ENCODE assay signal across 19 mouse cellular contexts in the genomic region with DNA sequence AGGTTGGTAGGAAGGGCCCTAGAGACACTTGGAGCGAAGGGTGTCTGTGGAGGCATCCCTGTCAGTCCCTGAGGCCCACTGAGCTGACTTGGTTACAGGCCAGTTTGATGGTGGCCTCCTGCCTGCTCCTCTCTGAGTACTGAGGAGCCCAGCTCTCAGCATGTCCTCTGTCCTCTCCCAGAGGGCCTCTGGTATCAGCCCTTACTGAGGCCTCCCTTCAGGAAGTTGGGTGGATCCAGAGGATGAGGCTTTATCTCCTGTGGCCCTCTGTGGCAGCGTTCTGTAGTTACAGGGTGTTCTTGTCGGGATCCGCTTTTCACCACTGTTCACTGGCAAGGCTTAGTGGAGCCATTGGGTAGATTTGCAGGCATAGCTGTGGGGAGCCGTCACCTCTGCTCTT. TPM values are rescaled to one million over a fixed set of nuclear protein-coding genes. Genes with fewer than 3 reads are reported as not detected.
DNase-seq lines count a peak whose midpoint lies in the region; ATAC-seq and TF ChIP-seq lines count a peak whose summit lies in the region.
"Had no signal": no experiment of that assay in that cellular context is flagged by ENCODE, and none has a peak within 500 bp of the region (broad histone marks: within the 10 kb centered on the region; RNA-seq: fewer than 3 reads in every experiment).

No protein-coding gene starts in this region.

- 49% methylated on average over 5 of the region's 5 CpGs for WGBS in heart, embryonic 12.5 days
- 21% methylated on average over 5 of the region's 5 CpGs for WGBS in liver, embryonic 15.5 days (ENCODE audit: insufficient replicate concordance)

- H3K36me3 ChIP-seq in heart, embryonic 12.5 days: no peaks in the 10 kb centered on the region
- no peaks in the 10 kb centered on the region for H3K36me3 ChIP-seq in G1E (replicated peaks)
- no peaks in the 10 kb centered on the region for H3K36me3 ChIP-seq in liver, embryonic 15.5 days (replicated peaks)

- H3K4me2 ChIP-seq in heart, embryonic 12.5 days: no peak overlapping the region
- H3K4me2 ChIP-seq in liver, embryonic 15.5 days: peak overlapping the region; percentile 73

- H3K27me3 ChIP-seq in heart, embryonic 12.5 days (replicated peaks): no peaks in the 10 kb centered on the region
- peaks cover 9% of the 10 kb centered on the region for H3K27me3 ChIP-seq in G1E (ENCODE audit: insufficient read depth, low read length)
- peaks cover 7% of the 10 kb centered on the region; the same call in 1 of the 2 replicates for H3K27me3 ChIP-seq in liver, embryonic 15.5 days

- no peak overlapping the region for H3K9ac ChIP-seq in heart, embryonic 12.5 days
- peak overlapping the region; percentile 58 for H3K9ac ChIP-seq in liver, embryonic 15.5 days

- TF ChIP-seq CTCF in G1E (IDR thresholded peaks at IDR 0.05; ENCODE audit: low read depth, low read length): no peak

- H3K4me1 ChIP-seq in heart, embryonic 12.5 days (replicated peaks): peaks cover 7% of the 10 kb centered on the region
- H3K4me1 ChIP-seq in G1E (ENCODE audit: insufficient read depth, low read depth, low read length): peaks cover 13% of the 10 kb centered on the region
- peaks cover 40% of the 10 kb centered on the region for H3K4me1 ChIP-seq in liver, embryonic 15.5 days (replicated peaks)

- no peak overlapping the region for H3K4me3 ChIP-seq in heart, embryonic 12.5 days
- H3K4me3 ChIP-seq in G1E (ENCODE audit: low read depth, low read length): no peak overlapping the region; the same call in 1 of the 2 replicates
- H3K4me3 ChIP-seq in liver, embryonic 15.5 days (replicated peaks): peak overlapping the region; percentile 28
- H3K4me3 ChIP-seq: left cerebral cortex, adult 2 months had no signal

- peak; percentile 39; the same call in 1 of the 2 replicates for ATAC-seq in heart, embryonic 12.5 days (ENCODE audit: insufficient number of reproducible peaks, low FRiP score)
- peak; percentile 15; the same call in 1 of the 2 replicates for ATAC-seq in G1E (ENCODE audit: extremely low read depth, insufficient number of reproducible peaks, low FRiP score, poor library complexity, severe bottlenecking)
- ATAC-seq in liver, embryonic 15.5 days (ENCODE audit: insufficient read depth): peak; percentile 100

- DNase-seq in heart, adult 9 months (ENCODE audit: low spot score in 2 of 2): no peak
- no peak for DNase-seq in G1E (ENCODE audit: low spot score)
- DNase-seq in c-Kit-positive CD71-positive TER-119-positive erythroid progenitor cells, embryonic 14.5 days (ENCODE audit: low spot score): peak; percentile 80
- DNase-seq in B cell, adult 2 months: no peak
- DNase-seq in retina, embryonic 14.5 days (ENCODE audit: low spot score): no peak
- no peak for DNase-seq in cerebellum, postnatal 10 days
- DNase-seq: cerebellum, adult 9-10 months; gastrocnemius, postnatal 10 days; kidney, adult 18-20 months; kidney, postnatal 4 days; retina, postnatal 1 day; spleen, adult 18-20 months had no signal

- no peak overlapping the region for H3K27ac ChIP-seq in heart, embryonic 12.5 days (ENCODE audit: poor library complexity, severe bottlenecking)
- H3K27ac ChIP-seq in liver, embryonic 15.5 days (replicated peaks): peak overlapping the region; percentile 92
- H3K27ac ChIP-seq: left cerebral cortex, adult 2 months; macrophage had no signal

- 0 out of 2 replicates have a peak, but pooled peaks cover 3% of the 10 kb centered on the region for H3K9me3 ChIP-seq in heart, embryonic 12.5 days (replicated peaks)
- H3K9me3 ChIP-seq in G1E (replicated peaks): no peaks in the 10 kb centered on the region
- no peaks in the 10 kb centered on the region for H3K9me3 ChIP-seq in liver, embryonic 15.5 days (replicated peaks)

RNA-seq across cellular contexts. Expression of a gene that starts 51.3 kb away (rescaled TPM):
- 45.6 and 50.9 TPM in 2 replicates for polyA plus RNA-seq in heart, embryonic 12.5 days (2016; fragmentation: Nextera tagmentation; extraction: Ambion mirVana)
- not detected in 2 replicates for total RNA-seq in G1E (2014; fragmentation: Nextera tagmentation)
- total RNA-seq in G1E (2017): not detected in 2 replicates
- polyA plus RNA-seq in G1E (2012): not detected in 2 replicates
- 0.30 and 0.45 TPM in 2 replicates for polyA plus RNA-seq in liver, embryonic 15.5 days (2015; fragmentation: Nextera tagmentation; extraction: Ambion mirVana)
- total RNA-seq: hematopoietic stem cell, adult 5-6 weeks; monocyte, adult 5-6 weeks had no signal
- polyA plus RNA-seq: C2C12, macrophage had no signal

Comparison
In these comparisons a context has a peak if more than half of its experiments do, and no peak if none do; other contexts are left out.
1. ATAC-seq: peak in every context shown above with its lines; median percentile 100 in liver, embryonic 15.5 days; 39 in heart, embryonic 12.5 days; 15 in G1E.
2. RNA of a gene that starts 51.3 kb away (polyA plus RNA-seq): 45.6 to 50.9 TPM in heart, embryonic 12.5 days; 0.30 to 0.45 TPM in liver, embryonic 15.5 days and not detected in G1E; every median in the first group is over 10 times any median in the second.